Mouse (Mus musculus) left cerebral cortex, adult 11 months (tissue): Measurements from ENCODE around the gene C1qtnf4.

ENCODE experiments used
- DNase-seq: peaks from one replicate; pipeline ENCODE4 v3.0.0; 2022; ENCODE audit warnings: low spot score

The C1qtnf4 gene

DNA sequence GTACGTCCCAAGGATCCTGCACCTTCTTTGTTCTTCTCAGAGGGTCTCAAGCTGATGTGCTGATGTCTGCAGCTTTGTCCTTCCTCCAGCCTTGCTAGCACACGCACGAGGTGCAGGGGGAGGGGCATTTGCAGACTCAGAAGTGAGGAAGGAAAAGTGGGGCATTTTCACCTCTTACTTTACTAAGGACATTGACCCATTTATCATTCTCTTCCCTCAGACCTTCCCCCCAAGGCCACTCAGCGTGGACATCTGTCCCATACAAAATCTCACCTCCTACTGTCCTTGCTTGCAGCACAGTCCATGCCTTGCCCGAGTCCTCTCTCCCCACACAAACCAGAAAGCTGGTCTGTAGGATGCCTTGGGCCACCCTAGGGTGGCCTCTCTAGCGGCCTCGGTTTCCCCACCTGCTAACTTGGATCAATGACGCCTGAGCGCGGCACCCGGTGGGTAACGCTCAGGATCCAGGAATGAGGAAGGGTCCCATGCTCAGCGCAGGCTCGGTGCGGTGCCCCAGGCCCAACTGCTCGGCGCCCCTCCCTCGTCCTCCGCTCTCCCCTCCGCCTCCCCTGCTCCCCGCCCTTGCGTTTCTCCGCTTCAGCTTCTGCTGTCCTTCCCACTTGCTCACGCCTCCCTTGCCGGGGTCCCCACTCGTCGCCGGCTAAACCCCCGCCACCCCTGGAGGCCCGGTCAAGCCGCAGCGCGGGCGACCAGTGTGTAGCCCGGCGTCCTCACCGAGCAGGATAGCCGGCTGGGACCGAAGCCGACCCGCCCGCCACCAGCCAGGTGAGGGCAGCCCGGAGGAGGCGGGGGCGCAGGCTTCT, at the start of gene C1qtnf4:
C1qtnf4 (plus strand) TSS at position 643 of the 824 bp plus-strand sequence.
- DNase-seq, result no peak

- no peak for DNase-seq
Measured at GRCm38 (mm10) chr2:90838621-90839020, 47.0 kb upstream of the C1qtnf4 start.

DNA sequence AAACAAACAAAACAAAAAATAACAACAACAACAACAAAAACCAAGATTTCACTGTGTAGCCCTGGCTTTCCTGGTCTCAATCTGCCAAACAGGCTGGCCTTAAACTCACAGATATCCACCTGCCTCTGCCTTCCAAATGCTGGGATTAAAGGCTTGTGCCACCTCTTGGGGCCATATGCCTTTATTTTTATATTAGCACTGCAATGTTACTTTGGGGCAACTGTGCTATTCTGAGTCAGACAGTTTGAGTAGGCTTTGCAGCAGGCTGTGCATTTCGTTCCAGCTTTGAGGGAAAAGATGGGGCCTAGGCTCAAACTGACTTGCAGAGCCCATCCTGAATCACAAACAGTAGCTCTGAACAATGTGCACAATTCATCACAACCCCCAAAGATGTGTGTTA, 42.0 kb upstream of the C1qtnf4 start:
- DNase-seq, result no peak

DNA sequence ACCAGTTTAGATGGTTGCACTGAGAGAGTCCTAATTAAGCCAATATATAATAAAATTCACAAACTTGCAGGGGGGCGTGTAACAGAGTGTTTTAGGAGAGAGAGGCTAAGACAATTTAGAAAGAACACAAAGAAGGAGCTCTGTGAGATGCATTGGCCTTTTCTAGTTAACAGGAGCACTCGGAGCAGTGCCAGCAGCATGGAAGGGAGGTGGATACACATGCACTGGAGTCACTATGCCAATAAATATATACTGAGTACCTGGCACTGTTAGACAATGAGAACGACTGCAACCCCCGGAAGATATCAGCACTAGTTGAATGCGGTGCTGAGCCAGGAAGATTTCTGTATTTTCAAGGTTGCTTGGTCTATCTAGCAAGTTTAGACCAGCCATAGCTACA, 41.4 kb upstream of the C1qtnf4 start:
- DNase-seq, result no peak

DNA sequence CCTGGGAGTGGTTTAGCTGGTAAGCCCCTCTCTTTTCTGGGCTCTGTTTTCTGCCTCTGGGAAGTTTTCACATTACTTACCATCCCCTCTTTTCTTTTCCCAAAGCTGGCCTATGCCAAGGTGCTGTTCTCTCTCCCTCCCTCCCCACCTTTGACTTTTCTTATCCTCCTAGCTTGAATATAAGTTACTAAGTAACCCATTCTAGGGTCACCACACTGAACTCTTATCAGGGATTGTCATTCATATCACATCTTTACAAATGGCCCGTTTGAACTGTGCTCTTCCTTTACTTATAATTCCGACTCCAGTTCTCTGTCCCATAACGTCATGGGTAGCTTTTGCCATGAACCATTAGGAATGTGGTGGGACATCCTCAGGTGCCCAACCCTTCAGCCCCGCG, 40.4 kb upstream of the C1qtnf4 start:
- DNase-seq, result no peak

DNA sequence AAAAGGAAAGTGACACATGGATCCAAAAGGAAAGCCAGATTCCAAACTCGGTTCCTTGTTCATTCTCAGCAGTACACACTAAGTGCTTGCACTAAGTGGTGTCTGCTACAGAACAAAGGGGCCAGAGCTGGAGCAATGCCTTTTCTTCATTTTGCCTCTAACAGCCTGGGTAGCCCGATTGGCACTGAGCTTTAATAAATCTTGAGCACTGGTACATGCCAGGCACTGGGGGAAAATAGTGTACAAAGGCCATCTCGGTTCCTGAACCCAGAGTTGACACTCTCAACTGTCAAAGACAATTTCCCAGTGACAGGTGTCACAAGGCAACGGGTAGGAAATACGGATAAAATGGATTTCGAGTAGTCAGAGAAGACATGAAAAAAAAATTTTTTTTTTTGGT, 39.5 kb upstream of the C1qtnf4 start:
- DNase-seq, result no peak

DNA sequence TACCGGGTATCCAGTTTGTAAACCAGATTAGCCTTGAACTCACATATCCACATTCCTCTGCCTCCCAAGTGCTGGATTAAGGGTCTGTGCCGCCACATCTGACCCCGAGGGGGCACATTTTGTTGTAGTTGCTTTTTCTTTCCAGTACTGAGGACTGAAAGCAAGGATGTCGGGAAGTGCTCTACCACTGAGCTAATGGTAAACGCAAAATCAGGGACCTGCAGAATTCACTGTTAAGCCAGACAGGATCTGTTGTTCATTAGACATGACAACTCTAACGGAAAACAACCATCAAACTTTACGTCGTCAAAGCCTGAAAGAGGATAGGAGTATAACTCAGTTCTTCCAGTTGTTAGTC, 39.1 kb upstream of the C1qtnf4 start:
- no peak for DNase-seq

- DNase-seq, result peak; percentile 96
Measured at GRCm38 (mm10) chr2:90846955-90847680, 38.5 kb upstream of the C1qtnf4 start, which contains the start of gene Mtch2. Gene Mtch2, plus strand, starts transcription at chr2:90847155.

DNA sequence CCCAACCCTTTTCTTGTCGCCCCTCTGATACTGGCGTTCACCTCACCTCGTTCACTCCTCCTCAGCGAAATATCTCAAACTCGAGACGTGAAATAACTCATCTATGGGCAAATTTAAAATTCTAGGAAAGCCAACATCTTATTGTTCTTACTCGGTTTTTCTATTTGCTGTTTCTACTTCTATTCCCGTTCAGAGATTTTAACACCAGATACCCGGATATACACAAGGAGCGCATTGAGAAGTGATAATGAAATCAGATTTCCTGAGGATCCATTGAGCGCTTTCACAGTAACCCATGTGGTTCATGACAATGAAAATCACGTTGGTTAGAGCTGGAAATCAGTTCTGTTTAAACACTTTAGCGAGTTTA, 38.0 kb upstream of the C1qtnf4 start:
- DNase-seq, result no peak

GRCm38 (mm10) chr2:90848331-90848730, 37.3 kb upstream of the C1qtnf4 start:
- no peak for DNase-seq

GRCm38 (mm10) chr2:90850401-90850800, 35.3 kb upstream of the C1qtnf4 start:
- no peak for DNase-seq

GRCm38 (mm10) chr2:90861486-90861885, 24.2 kb upstream of the C1qtnf4 start:
- no peak for DNase-seq

- DNase-seq, result no peak
Measured at GRCm38 (mm10) chr2:90864184-90864583, 21.5 kb upstream of the C1qtnf4 start.

GRCm38 (mm10) chr2:90866524-90866923, 19.1 kb upstream of the C1qtnf4 start:
- DNase-seq, result peak; percentile 83

- peak; percentile 74 for DNase-seq
Measured at GRCm38 (mm10) chr2:90870136-90870601, 15.5 kb upstream of the C1qtnf4 start.

DNA sequence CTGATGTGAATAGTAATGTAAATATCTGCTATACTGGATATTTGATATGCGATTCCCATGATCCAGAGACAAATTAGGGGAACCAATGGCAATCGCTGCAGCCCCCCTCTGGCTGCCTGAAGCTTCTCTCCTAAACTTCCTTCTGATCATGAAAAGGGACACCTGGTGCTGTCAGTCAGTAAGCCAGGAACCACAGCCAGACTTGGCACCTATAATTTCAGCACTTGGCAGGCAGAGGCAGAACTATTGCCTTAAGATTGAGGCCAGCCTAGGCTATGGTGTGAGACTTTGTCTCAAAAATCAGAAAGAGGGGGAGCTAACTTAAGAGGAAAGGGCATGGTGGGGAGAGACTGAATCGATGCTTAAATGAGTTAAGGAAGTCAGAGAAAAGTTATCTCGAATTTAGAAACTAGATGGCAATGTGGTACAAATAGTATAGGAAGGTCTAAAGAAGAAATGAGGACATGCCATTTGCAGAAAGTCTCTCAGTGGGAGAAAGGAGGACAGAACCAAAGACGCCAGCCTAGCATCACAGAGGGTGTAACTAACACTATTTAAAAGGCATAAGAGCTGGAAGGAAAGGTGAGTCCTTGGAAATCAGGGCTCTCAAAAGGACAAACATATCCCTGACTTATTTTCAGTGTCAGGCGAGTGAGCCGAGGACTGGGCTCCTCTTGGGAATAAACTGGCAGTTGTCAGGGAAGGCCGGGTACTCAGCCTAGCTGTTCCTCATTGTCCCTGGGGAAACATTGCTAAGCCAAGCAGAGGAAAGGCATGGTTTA, 14.3 kb upstream of the C1qtnf4 start:
- no peak for DNase-seq

DNA sequence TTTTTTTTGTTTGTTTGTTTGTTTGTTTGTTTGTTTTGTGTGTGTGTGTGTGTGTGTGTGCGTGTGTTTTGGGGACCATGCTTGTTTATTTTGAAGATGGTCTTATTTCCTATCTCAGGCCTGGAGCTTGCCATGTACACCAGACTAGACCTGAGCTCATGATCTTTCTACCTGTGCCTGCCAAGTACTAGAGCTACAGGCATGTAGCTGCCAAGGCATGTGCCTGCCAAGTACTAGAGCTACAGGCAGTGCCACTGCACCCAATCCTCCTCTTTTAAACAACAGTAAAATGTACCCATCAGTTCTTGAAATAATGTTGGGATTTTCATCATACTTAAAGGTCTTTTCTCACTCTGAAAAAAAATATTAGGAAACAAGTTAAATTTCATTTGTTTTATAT, 11.6 kb upstream of the C1qtnf4 start:
- DNase-seq, result no peak

DNA sequence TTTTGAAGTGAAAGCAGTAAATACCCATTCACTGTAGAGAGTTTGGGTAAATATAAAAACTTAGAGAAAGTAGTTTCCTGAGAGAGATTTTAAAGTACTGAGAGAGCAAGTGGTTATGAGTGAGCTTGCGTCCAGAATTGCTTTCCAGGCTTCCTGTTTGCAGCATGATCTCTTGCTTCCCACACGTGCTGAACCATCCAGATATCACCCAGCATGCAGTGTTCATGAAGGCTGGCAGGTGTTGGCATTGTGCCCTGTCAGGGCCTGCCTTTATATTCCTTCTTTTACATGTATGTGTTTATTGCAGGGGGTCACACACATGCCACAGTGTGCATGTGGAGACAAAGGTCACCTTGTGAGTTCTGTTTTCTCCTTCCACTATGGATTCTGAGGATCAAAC, 10.4 kb upstream of the C1qtnf4 start:
- no peak for DNase-seq

DNA sequence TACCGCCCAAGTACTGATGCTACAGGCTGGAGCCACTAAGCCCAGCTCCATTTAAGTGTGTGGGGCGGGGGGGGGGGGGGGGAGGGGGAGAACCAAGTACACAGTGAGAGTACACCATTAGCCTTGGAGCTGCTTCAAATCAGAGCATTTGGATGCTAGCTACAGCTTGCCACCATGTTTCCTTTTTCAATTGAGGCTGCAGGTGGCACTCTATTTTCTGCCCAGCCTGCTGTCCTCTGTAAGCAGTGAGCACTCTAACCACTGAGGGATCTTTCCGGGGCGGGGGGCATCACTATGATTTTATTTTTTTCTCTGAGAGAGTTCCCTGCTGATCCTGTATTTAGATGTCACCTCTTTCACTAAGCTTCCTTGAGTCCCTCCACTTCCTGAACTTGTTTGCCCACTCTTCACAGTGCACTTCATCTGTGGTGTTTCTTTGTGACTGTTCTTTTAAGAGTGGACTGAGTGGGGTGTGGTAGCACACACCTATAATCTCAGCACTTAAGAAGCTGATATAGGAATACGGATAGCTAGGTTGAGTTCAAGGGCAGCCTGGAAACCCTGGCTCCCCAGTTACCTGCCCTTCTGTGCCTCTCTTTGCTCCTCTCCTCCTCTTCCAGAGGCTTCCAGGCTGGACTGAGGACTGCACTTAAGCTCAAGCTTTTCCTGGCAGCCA, 7.9 kb upstream of the C1qtnf4 start:
- DNase-seq, result no peak

DNA sequence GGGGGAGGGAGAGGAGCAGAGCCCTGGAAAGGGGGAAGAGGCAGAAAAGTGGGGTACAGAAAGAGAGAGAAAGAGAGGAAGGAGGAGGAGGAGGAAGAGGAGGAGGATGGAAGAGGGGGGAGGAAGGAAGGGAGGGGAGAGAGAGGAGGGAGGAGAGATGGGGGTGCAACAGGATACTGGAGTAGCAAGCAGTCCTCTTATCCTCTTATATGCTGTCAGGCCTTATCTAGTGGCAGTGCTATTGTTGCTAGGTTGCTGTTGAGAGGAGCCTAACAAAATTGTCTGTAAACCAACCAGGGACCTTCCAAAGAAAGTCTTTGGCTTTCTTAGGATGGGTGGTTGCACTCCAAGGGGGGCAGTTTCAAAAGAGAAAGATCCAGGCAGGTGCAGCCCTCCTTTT, 6.2 kb upstream of the C1qtnf4 start:
- DNase-seq, result no peak

DNA sequence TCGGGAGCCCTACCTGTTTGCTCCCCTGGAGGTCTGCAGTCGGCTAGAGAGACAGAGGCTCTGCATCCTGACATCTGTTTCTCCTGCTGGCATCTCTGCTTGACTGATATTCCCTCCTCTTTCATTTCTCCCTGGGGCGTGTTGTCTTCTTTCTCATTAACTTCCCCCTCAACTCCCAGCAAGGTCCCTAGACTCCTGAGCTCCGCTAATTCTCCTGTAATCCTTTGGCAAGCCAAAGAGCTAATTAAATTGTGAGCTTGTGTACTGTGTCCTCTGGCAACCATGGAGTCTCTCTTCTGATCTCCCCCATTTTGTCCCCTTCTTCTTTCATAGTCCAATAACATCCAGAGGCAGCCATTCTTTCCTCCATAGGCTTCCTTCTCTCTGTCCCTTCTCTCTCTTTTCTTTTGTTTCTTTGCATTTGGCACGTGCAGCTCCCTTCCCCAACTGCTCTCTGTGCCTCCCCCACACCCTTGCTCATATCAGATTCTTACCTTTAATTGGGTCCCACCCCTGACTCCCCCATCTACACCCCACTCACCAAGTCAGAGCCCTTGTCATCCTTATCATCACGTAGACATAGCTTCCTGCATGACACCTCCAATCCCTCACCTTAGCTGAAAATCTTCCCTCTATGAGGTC, 5.4 kb upstream of the C1qtnf4 start:
- no peak for DNase-seq

DNA sequence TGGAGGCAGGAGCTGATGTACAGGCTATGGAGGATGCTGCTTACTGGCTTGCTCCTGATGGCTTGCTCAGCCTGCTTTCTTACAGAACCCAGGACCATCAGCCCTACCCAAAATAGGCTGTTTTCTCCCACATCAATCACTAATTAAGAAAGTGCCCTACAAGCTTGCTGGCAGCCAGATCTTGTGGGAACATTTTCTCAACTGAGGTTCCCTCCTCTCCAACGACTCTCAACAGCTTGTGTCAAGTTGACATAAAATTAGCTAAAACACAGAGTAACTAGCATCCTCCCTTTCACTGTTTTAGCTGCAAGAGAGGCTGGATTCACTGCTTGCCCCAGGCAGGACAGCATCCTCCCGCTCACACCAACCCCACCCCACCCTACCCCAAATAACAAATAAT, 3.8 kb upstream of the C1qtnf4 start:
- DNase-seq, result no peak
